Mouse (Mus musculus) olfactory bulb, adult 2 months (tissue): ENCODE results near the gene Morn1.

Experiments used
- CTCF ChIP-seq: fragments of 200-500 bp; IDR thresholded peaks from 2 replicates; pipeline ENCODE4 v1.5.1; 2012; ENCODE audit warnings: low read depth, mild to moderate bottlenecking, low read length, moderate library complexity; ENCODE audit not compliant: insufficient read depth
- POLR2A ChIP-seq: fragments of 200-500 bp; IDR thresholded peaks from 2 replicates; pipeline ENCODE4 v1.6.1; 2012; ENCODE audit warnings: mild to moderate bottlenecking, low read depth, low read length, moderate library complexity; ENCODE audit not compliant: insufficient read depth

DNA sequence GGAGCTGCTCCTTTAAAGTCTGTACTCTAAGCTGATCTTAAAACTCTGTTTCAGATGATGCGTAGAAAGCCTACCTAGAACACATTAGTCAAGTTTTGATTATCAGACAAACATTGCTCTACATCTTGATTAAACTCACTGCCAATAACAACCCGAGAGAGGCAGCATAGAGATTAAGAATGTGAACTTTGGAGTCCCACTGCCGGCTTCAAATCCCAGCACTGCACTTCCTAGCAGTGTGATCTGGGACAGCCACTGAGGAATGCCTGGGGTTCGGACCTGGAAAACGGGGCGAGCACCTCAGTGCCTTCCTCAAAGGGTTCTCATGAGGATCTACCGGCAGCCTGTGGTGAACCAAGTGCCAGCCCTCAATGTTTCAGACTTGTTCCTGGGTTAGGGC lies 2.0 kb upstream of the Morn1 start:
- TF ChIP-seq CTCF = no peak
- TF ChIP-seq POLR2A = no peak
